Mouse (Mus musculus) midbrain, embryonic 12.5 days (tissue): ENCODE results near the gene Gmppa. TPM values are rescaled to one million over a fixed set of nuclear protein-coding genes. Genes with fewer than 3 reads are reported as not detected.

Experiments
- ATAC-seq: fragments of 200-750 bp; cut with Nextera tagmentation; 2 replicates; pipeline ENCODE4 v1.8.0; 2017; ENCODE audit warnings: low read depth, moderate TSS enrichment, moderate library complexity; ENCODE audit not compliant: low FRiP score
- H3K27ac ChIP-seq: fragments of 300-500 bp; sonication (generic); replicated peaks from 2 replicates; pipeline ENCODE4 v1.5.1; 2016; ENCODE audit warnings: mild to moderate bottlenecking
- H3K27me3 ChIP-seq: fragments of 300-500 bp; sonication (generic); 2 replicates; pipeline ENCODE4 v1.6.1; 2016; ENCODE audit warnings: mild to moderate bottlenecking
- H3K36me3 ChIP-seq: fragments of 300-500 bp; sonication (generic); 2 replicates; pipeline ENCODE4 v1.6.1; 2016
- H3K4me1 ChIP-seq: fragments of 300-500 bp; sonication (generic); 2 replicates; pipeline ENCODE4 v1.6.1; 2016
- H3K4me2 ChIP-seq: fragments of 300-500 bp; sonication (generic); replicated peaks from 2 replicates; pipeline ENCODE4 v1.6.1; 2016; ENCODE audit warnings: mild to moderate bottlenecking, moderate library complexity
- H3K4me3 ChIP-seq: fragments of 300-500 bp; sonication (generic); 2 replicates; pipeline ENCODE4 v1.5.1; 2016; ENCODE audit warnings: mild to moderate bottlenecking
- H3K9ac ChIP-seq: fragments of 300-500 bp; sonication (generic); replicated peaks from 2 replicates; pipeline ENCODE4 v1.6.1; 2016; ENCODE audit warnings: mild to moderate bottlenecking, moderate library complexity
- H3K9me3 ChIP-seq: fragments of 300-500 bp; sonication (generic); 2 replicates; pipeline ENCODE4 v1.6.1; 2016; ENCODE audit warnings: mild to moderate bottlenecking
- WGBS: fragments of 180-500 bp; shearing (Covaris S2); methylation state at CpG from one replicate; pipeline ENCODE4 v1.1.7; 2016; 5-methylcytosine and 5-hydroxymethylcytosine counted together
- polyA plus RNA-seq: library from polyadenylated mRNA; unstranded; fragments of >200 nt; fragmentation: Nextera tagmentation; extraction: Ambion mirVana; gene quantifications from 2 replicates; pipeline ENCODE4 v1.2.1, GENCODE M21; 2016

Gene Gmppa
- polyA plus RNA-seq, 1 experiment from 2014 or later: 69.4 TPM

DNA sequence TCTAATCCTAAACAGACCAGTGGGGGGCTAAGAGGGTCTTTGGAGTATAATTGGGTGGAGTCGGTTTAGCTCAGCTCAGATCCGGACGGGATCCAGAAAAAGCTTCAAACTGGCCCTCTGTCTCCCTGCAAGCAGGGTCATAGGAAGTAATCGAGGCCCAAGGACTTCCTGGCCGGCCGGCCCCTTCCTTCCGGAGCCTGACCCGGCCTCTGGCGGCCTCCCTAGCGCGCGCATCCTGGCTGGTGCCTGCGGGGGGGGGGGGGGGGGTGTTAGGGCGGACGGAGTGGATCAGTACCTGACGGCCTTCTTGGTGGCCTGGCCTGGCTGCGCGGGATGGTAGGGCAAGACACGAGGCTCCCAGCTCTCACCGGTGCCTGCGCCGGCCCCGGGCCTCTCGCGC is 42.8 kb downstream of the Gmppa start:
- no peak; the same call in 1 of the 2 replicates for ATAC-seq
- Histone ChIP-seq H3K4me1 (peaks cover 38% of the 10 kb centered on the region), H3K27ac (peak overlapping the region; percentile 78), H3K9me3 (no peaks in the 10 kb centered on the region), H3K4me2 (peak overlapping the region; percentile 90), H3K4me3 (peak overlapping the region; percentile 82), H3K9ac (peak overlapping the region; percentile 86), H3K36me3 (peaks cover 44% of the 10 kb centered on the region), H3K27me3 (peaks cover 36% of the 10 kb centered on the region)
- WGBS: under 1% methylated on average over 25 of the region's 25 CpGs

DNA sequence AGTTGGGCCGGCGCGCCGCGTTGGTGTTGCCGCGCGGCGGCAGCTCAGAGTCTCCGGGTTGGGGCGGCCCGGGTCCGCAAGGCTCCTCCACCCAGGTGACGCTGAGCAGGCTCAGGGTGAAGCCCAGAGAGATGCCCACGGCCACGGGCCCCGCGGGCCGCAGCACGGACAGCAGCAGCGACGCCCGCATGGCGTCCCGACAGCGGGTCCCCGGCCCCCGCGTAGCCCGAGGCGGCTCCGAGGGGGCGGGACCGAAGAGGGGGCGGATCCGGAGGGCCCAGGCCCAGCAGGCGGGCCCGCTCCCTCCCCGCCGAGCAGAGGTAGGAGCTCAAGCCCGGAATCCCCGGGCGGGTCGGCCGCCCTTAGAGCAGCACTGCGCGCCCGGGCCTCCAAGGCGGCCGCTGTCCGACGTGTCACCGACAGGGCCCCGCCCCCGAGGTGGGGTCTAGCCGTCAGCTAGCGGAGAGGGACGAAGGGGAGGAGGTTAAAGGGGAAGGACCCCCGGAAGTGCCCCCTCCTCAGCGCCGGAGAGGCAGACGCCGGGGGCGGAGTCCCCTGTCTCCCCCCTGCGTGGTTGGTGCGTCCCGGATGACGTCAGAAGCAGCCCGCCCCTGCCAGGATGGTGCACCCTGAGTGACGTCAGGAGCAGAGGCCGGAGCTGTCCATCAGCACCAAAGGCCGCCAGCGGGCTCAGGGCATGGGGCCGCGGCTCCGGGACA is 43.3 kb downstream of the Gmppa start, which contains the start of the genes Chpf and Tmem198:
Gene Chpf, minus strand, starts transcription at position 392 of the 719 bp plus-strand sequence.
Gene Tmem198, plus strand, starts transcription at position 617 of the 719 bp plus-strand sequence.
- peaks cover 38% of the 10 kb centered on the region for H3K4me1 ChIP-seq
- peak within 1 kb of the TSS; percentile 82 for H3K4me3 ChIP-seq
- peak; percentile 93 for ATAC-seq
- H3K9me3 ChIP-seq: no peaks in the 10 kb centered on the region
- H3K9ac ChIP-seq: peak within 1 kb of the TSS; percentile 86
- H3K36me3 ChIP-seq: peaks cover 40% of the 10 kb centered on the region
- H3K27me3 ChIP-seq: peaks cover 42% of the 10 kb centered on the region
- H3K27ac ChIP-seq: peak within 1 kb of the TSS; percentile 78
- WGBS: under 1% methylated on average over 62 of the region's 76 CpGs
- H3K4me2 ChIP-seq: peak within 1 kb of the TSS; percentile 90

DNA sequence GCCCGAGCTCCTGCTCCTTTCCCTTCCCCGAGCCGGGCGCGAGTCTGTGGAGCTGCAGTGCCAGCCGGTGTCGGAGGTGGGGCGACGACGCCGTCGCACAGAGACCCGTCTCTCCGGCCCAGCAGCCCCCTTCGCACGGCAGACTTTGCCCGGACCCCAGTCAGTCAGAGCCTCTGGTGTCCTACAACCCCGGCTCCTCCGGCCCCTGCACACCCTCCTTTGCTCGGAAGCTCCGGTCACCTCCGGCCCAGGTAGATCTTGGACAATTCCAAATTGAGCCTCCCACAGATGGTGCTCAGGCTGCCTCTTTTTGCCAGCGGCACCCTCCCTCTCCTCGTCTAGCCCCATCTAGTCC is 43.9 kb downstream of the Gmppa start:
- H3K4me3 ChIP-seq: peak overlapping the region; percentile 82
- H3K9ac ChIP-seq: peak overlapping the region; percentile 70
- H3K27me3 ChIP-seq: peaks cover 47% of the 10 kb centered on the region
- WGBS: 1% methylated on average over 24 of the region's 24 CpGs
- no peak; the same call in none of the 2 replicates for ATAC-seq
- H3K4me2 ChIP-seq: peak overlapping the region; percentile 90
- H3K4me1 ChIP-seq: peaks cover 38% of the 10 kb centered on the region
- peak overlapping the region; percentile 78 for H3K27ac ChIP-seq
- H3K36me3 ChIP-seq: peaks cover 40% of the 10 kb centered on the region
- no peaks in the 10 kb centered on the region for H3K9me3 ChIP-seq

DNA sequence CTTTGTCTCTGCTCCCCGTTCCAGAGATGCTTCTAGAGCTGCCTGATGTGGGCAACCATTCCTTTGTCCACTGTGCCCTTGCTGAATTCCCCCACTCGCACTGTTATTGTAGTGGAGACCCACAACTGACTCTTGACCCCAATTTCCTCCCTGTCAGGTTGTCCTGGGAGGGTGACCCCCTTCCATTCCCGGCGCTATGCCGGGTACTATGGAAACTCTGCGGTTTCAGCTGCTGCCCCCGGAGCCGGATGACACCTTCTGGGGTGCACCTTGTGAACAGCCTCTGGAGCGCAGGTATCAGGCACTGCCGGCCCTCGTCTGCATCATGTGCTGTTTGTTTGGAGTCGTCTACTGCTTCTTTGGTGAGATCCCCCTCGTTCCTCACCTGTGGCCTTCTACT is 44.3 kb downstream of the Gmppa start:
- WGBS: 17% methylated on average over 13 of the region's 13 CpGs
- ATAC-seq: no peak
- no peaks in the 10 kb centered on the region for H3K9me3 ChIP-seq
- peaks cover 40% of the 10 kb centered on the region for H3K36me3 ChIP-seq
- peak overlapping the region; percentile 90 for H3K4me2 ChIP-seq
- H3K27me3 ChIP-seq: peaks cover 52% of the 10 kb centered on the region
- H3K9ac ChIP-seq: peak overlapping the region; percentile 70
- H3K4me1 ChIP-seq: peaks cover 38% of the 10 kb centered on the region
- peak overlapping the region; percentile 82 for H3K4me3 ChIP-seq
- H3K27ac ChIP-seq: peak overlapping the region; percentile 78

DNA sequence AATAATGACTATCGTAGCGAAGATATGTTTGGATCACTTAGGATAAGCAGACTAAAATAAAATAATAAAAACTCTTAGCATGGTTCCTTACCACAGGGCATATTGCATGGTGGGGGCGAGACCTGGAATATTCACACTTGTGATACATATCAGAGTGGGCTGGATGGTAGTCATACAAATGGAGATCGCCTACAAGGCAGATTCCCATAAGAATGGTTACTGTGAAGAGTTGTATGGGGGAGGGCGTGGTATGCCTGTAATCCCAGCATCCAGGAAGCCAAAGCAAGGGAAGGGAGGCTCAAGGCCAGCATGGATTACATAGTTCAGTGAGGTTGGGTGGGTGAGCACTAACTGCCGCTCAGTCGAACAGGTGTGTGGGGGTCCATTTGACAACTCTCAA is 45.0 kb downstream of the Gmppa start:
- 86% methylated on average over 7 of the region's 7 CpGs for WGBS
- H3K36me3 ChIP-seq: peaks cover 40% of the 10 kb centered on the region
- peak overlapping the region; percentile 82 for H3K4me3 ChIP-seq
- no peak for ATAC-seq
- no peak overlapping the region for H3K27ac ChIP-seq
- peaks cover 59% of the 10 kb centered on the region for H3K27me3 ChIP-seq
- H3K4me2 ChIP-seq: peak overlapping the region; percentile 90
- no peak overlapping the region; the same call in 1 of the 2 replicates for H3K9ac ChIP-seq
- H3K9me3 ChIP-seq: no peaks in the 10 kb centered on the region
- peaks cover 38% of the 10 kb centered on the region for H3K4me1 ChIP-seq

DNA sequence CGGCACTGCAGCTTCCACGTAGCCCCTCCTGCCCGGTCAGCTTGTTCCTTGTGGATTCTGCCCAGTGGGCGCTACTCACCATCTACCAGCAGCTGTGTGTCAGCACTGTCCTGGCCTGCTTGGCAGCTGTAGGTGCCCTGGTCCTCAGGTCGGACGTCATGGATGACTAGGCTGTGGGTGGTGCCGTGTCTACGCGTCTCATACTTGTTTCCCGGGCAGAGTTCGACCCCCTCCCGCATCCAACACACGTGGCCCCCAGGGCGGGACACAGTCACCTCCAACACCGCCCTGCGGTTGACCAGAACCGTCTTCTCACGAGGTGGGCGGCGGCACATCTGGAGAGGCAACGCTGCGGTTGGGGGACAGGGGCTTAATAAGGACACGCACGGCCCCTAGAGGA is 50.8 kb downstream of the Gmppa start:
- peak overlapping the region; percentile 88 for H3K4me2 ChIP-seq
- H3K36me3 ChIP-seq: peaks cover 43% of the 10 kb centered on the region
- no peaks in the 10 kb centered on the region for H3K9me3 ChIP-seq
- ATAC-seq: no peak; the same call in 1 of the 2 replicates
- H3K27ac ChIP-seq: no peak overlapping the region
- peaks cover 94% of the 10 kb centered on the region for H3K27me3 ChIP-seq
- H3K4me3 ChIP-seq: peak overlapping the region; percentile 53
- H3K9ac ChIP-seq: no peak overlapping the region
- peaks cover 25% of the 10 kb centered on the region for H3K4me1 ChIP-seq
- 6% methylated on average over 24 of the region's 24 CpGs for WGBS

DNA sequence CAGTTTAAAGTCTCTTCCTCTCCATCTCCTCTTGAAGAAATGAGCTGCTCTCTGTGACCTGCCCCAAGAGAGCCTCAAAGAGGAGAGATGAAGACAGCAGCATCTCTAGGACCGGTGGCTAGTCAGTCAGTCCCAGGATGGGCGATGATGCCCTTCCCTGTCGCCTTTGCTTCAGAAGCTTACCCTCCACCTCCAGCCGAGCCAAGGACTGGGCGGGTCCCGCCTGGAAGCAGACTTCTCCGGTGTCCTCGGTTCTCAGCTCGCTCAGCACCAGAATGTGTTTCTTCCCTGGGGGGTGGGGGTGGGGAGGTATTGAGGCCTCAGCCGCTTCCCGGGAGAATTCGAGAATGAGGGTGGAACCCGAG is 51.3 kb downstream of the Gmppa start:
- Histone ChIP-seq H3K9ac (peak overlapping the region; percentile 50; the same call in 1 of the 2 replicates), H3K27me3 (peaks cover 94% of the 10 kb centered on the region), H3K4me1 (peaks cover 25% of the 10 kb centered on the region), H3K4me2 (peak overlapping the region; percentile 88), H3K4me3 (peak overlapping the region; percentile 53), H3K27ac (no peak overlapping the region), H3K36me3 (peaks cover 44% of the 10 kb centered on the region), H3K9me3 (no peaks in the 10 kb centered on the region)
- 3% methylated on average over 13 of the region's 13 CpGs for WGBS
- ATAC-seq: peak; percentile 3; the same call in 1 of the 2 replicates

DNA sequence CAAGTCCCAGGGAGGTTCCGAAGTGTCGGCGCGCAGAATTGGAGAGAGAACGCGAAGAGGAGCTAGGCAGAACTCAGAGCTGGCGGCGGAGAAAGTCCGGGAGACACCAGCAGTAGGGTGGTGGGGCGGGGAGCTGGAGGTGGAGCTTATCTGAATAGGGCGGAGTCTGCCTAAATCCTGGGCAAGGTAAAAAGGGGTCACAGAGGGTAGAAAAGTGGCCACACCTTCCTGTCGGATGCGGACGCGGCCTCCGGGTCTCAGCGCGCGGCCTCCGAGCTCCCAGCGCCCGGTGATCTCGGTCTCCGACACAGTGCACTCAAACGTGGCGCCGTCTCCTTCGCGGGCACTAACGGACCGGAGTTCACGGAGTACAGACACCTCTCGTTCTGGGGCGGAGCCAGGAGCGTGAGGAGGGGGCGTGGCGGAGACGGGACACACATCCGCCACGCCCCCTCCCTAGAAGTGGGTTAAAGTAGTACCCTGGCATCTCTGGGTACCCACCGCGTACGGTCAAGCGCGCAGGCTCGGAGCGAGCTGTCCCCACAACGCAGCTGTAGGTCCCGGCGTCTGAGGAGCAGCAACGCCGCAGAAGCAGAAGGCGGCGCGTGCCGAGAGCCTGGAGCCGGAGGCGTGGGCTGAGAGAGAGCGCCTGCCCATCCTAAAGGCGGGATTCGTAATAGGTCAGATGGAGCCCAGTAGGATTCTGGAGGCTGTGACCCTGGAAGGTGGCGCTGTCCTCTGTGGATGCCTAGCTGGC is 51.9 kb downstream of the Gmppa start:
- H3K4me3 ChIP-seq: peak overlapping the region; percentile 53
- no peaks in the 10 kb centered on the region for H3K9me3 ChIP-seq
- ATAC-seq: peak; percentile 64
- H3K4me1 ChIP-seq: peaks cover 23% of the 10 kb centered on the region
- H3K27me3 ChIP-seq: peaks cover 94% of the 10 kb centered on the region
- peak overlapping the region; percentile 50 for H3K9ac ChIP-seq
- H3K4me2 ChIP-seq: peak overlapping the region; percentile 88
- peaks cover 44% of the 10 kb centered on the region for H3K36me3 ChIP-seq
- under 1% methylated on average over 62 of the region's 62 CpGs for WGBS
- H3K27ac ChIP-seq: no peak overlapping the region

DNA sequence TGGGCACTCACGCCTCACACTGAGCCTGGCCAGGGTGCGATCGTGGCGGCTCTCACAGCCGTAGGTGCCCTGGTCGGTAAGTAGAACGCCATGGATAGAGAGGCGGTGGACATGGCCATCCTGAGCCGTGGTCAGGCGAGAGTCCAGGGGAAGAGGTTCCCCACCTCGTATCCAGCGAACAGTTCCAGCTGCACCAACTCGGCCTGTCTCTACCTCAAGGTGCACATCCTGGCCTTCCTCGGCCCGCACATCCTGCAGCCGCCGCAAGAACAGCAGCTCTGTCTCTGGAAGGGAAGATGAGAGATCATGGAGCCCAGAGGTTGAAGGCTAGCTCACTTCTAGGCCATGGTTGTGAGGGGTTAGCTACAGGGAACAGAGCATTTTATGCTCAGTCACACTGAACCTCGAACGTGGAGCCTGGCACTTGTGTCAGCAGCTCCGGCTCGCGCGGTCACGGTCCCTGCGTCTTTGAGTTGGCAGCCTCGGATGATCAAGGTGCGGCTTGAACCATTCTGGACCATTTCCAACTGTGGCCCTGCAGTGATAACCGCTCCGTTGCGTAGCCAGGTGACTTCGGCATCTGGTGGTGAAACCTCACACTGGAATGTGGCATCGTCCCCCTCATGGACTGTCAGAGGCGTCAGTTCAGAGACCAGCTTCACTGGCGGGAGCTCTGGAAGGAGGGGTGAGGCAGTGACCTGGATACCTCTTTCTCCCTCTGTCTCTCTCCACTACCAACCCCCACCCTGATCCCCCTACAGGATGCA is 55.2 kb downstream of the Gmppa start:
- no peak for ATAC-seq
- Histone ChIP-seq H3K9me3 (no peaks in the 10 kb centered on the region), H3K4me2 (no peak overlapping the region), H3K4me3 (no peak overlapping the region), H3K36me3 (peaks cover 16% of the 10 kb centered on the region), H3K27ac (no peak overlapping the region), H3K9ac (no peak overlapping the region), H3K27me3 (peaks cover 71% of the 10 kb centered on the region), H3K4me1 (peaks cover 19% of the 10 kb centered on the region)
- 87% methylated on average over 34 of the region's 34 CpGs for WGBS

DNA sequence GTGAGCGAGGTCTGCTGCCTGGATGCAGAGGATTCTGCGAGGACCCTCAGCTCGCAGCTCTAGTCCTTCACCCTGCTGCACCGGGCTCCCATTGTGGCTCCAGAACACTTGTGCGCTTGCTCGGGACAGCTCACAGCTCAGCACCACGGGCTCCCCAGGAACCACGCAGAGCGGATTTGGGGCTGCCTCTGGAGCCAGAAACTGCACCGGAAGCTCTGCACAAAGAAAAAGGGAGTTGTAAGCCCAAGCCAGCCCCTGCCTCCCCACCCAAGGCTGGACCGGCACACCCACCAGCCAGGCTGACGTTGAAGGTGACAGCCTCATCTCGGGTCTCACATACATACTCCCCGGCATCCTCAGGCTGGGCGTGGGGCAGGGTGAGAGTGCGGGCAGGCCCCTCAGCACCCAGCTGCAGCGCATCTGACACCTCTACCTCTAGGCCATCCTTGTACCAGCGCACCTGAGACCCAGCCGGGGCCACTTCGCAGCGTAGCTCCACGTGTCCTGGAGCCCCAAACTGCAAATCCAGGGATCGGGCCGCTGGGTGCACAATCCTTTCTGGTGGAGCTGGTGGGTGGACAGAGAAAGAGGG is 56.9 kb downstream of the Gmppa start:
- whole genome bisulfite sequencing: 32% methylated on average over 24 of the region's 24 CpGs
- peaks cover 5% of the 10 kb centered on the region; the same call in 1 of the 2 replicates for H3K4me1 ChIP-seq
- H3K27ac ChIP-seq: no peak overlapping the region
- peaks cover 53% of the 10 kb centered on the region for H3K27me3 ChIP-seq
- H3K9me3 ChIP-seq: no peaks in the 10 kb centered on the region
- H3K9ac ChIP-seq: no peak overlapping the region
- H3K4me2 ChIP-seq: no peak overlapping the region
- ATAC-seq: no peak
- H3K4me3 ChIP-seq: no peak overlapping the region
- H3K36me3 ChIP-seq: peaks cover 29% of the 10 kb centered on the region
